In genomic region chr4:134246719-134247258, GRCm38 (mm10) we compare ENCODE assay signal across 9 mouse cellular contexts. TPM values are rescaled to one million over a fixed set of nuclear protein-coding genes. Genes with fewer than 3 reads are reported as not detected.
A peak's percentile ranks its signal among the peaks of the same experiment; 100 is the strongest.
DNase-seq lines count a peak whose midpoint lies in the region; ATAC-seq and TF ChIP-seq lines count a peak whose summit lies in the region.
"Had no signal": no experiment of that assay in that cellular context is flagged by ENCODE, and none has a peak within 500 bp of the region (broad histone marks: within the 10 kb centered on the region; RNA-seq: fewer than 3 reads in every experiment).

Gene Gm30191 (plus strand): TSS chr4:134246935.

- no peak for ATAC-seq in CD4-positive, CD25-positive, alpha-beta regulatory T cell, adult 4 months
- ATAC-seq in lung, embryonic 14.5 days (ENCODE audit: insufficient read depth): no peak
- ATAC-seq in kidney, embryonic 16.5 days (ENCODE audit: low FRiP score, low TSS enrichment): no peak
- no peak for ATAC-seq in neural tube, embryonic 14.5 days (ENCODE audit: low read depth)
- ATAC-seq in monocyte, adult 5-6 weeks (replicated peaks; ENCODE audit: insufficient number of reproducible peaks, low FRiP score, low TSS enrichment, poor library complexity, severe bottlenecking): no peak

- DNase-seq in CD4-positive, CD25-positive, alpha-beta regulatory T cell, adult 2 months (ENCODE audit: low read depth, low spot score): peak; percentile 15
- no peak for DNase-seq in lung, embryonic 14.5 days
- no peak for DNase-seq in lung, postnatal 25 days (ENCODE audit: low spot score)
- no peak for DNase-seq in thymus, adult 2 months

- H3K36me3 ChIP-seq in lung, embryonic 14.5 days (ENCODE audit: insufficient read depth): no peaks in the 10 kb centered on the region
- H3K36me3 ChIP-seq in kidney, embryonic 16.5 days (ENCODE audit: insufficient read depth, low read length): 0 out of 2 replicates have a peak, but pooled peaks cover 5% of the 10 kb centered on the region
- H3K36me3 ChIP-seq in neural tube, embryonic 14.5 days (ENCODE audit: control insufficient read depth, insufficient read depth, low read length): no peaks in the 10 kb centered on the region
- no peaks in the 10 kb centered on the region for H3K36me3 ChIP-seq in thymus, adult 2 months (ENCODE audit: control insufficient read depth, insufficient read depth, low read length)

- no peaks in the 10 kb centered on the region for H3K9me3 ChIP-seq in lung, embryonic 14.5 days (ENCODE audit: low read depth, low read length)
- H3K9me3 ChIP-seq in kidney, embryonic 16.5 days (ENCODE audit: low read length): no peaks in the 10 kb centered on the region
- H3K9me3 ChIP-seq in neural tube, embryonic 14.5 days (ENCODE audit: control insufficient read depth, low read length): no peaks in the 10 kb centered on the region

- H3K4me3 ChIP-seq in lung, embryonic 14.5 days (ENCODE audit: low read depth, low read length): peak within 1 kb of the TSS; percentile 84
- H3K4me3 ChIP-seq in kidney, embryonic 16.5 days (ENCODE audit: low read length): peak within 1 kb of the TSS; percentile 79
- peak within 1 kb of the TSS; percentile 78 for H3K4me3 ChIP-seq in neural tube, embryonic 14.5 days (ENCODE audit: low read depth, low read length)
- H3K4me3 ChIP-seq in thymus, adult 2 months (ENCODE audit: control insufficient read depth, insufficient read depth, low read length): no peak within 1 kb of the TSS

- H3K27ac ChIP-seq in lung, embryonic 14.5 days (ENCODE audit: low read depth): no peak within 1 kb of the TSS
- H3K27ac ChIP-seq in kidney, embryonic 16.5 days (ENCODE audit: low read length): no peak within 1 kb of the TSS
- H3K27ac ChIP-seq in neural tube, embryonic 14.5 days (ENCODE audit: low read depth, low read length): no peak within 1 kb of the TSS
- no peak within 1 kb of the TSS for H3K27ac ChIP-seq in thymus, adult 2 months (ENCODE audit: control insufficient read depth, insufficient read depth, low read length)

- H3K27me3 ChIP-seq in lung, embryonic 14.5 days (ENCODE audit: insufficient read depth, low read length): peaks cover 42% of the 10 kb centered on the region
- H3K27me3 ChIP-seq in kidney, embryonic 16.5 days (ENCODE audit: insufficient read depth, low read length): peaks cover 43% of the 10 kb centered on the region
- peaks cover 7% of the 10 kb centered on the region; the same call in 1 of the 2 replicates for H3K27me3 ChIP-seq in neural tube, embryonic 14.5 days (ENCODE audit: control insufficient read depth, insufficient read depth, low read length)
- H3K27me3 ChIP-seq in thymus, adult 2 months (ENCODE audit: control insufficient read depth, insufficient read depth, low read length): peaks cover 2% of the 10 kb centered on the region; the same call in 1 of the 2 replicates

- TF ChIP-seq CTCF in lung, embryonic 14.5 days (IDR thresholded peaks at IDR 0.05; ENCODE audit: low read depth): no peak
- no peak for TF ChIP-seq CTCF in thymus, adult 2 months (IDR thresholded peaks at IDR 0.05; ENCODE audit: borderline replicate concordance, control insufficient read depth, extremely low read depth, insufficient read depth, low read length, poor library complexity)

- 0 out of 2 replicates have a peak within 1 kb of the TSS, but pooled peaks have one; percentile 1 for H3K9ac ChIP-seq in lung, embryonic 14.5 days
- peak within 1 kb of the TSS; percentile 81 for H3K9ac ChIP-seq in kidney, embryonic 16.5 days (replicated peaks; ENCODE audit: low read length)
- no peak within 1 kb of the TSS; the same call in 1 of the 2 replicates for H3K9ac ChIP-seq in neural tube, embryonic 14.5 days (replicated peaks; ENCODE audit: low read depth, low read length)

- WGBS in lung, embryonic 14.5 days: 70% methylated on average over 7 of the region's 7 CpGs
- 79% methylated on average over 7 of the region's 7 CpGs for WGBS in kidney, embryonic 16.5 days
- 73% methylated on average over 7 of the region's 7 CpGs for WGBS in neural tube, embryonic 14.5 days
- 92% methylated on average over 7 of the region's 7 CpGs for WGBS in thymus, adult 2 months

- peak within 1 kb of the TSS; percentile 93 for H3K4me2 ChIP-seq in lung, embryonic 14.5 days
- H3K4me2 ChIP-seq in kidney, embryonic 16.5 days (replicated peaks; ENCODE audit: low read depth, low read length): peak within 1 kb of the TSS; percentile 95
- peak within 1 kb of the TSS; percentile 97 for H3K4me2 ChIP-seq in neural tube, embryonic 14.5 days (ENCODE audit: low read depth, low read length)

- peaks cover 14% of the 10 kb centered on the region for H3K4me1 ChIP-seq in lung, embryonic 14.5 days (ENCODE audit: insufficient read depth)
- peaks cover 42% of the 10 kb centered on the region for H3K4me1 ChIP-seq in kidney, embryonic 16.5 days (ENCODE audit: insufficient read depth, low read length)
- H3K4me1 ChIP-seq in neural tube, embryonic 14.5 days (ENCODE audit: control insufficient read depth, insufficient read depth, low read length): peaks cover 14% of the 10 kb centered on the region
- H3K4me1 ChIP-seq in thymus, adult 2 months (replicated peaks; ENCODE audit: control insufficient read depth, insufficient read depth, low read length): peaks cover 23% of the 10 kb centered on the region

- no peak for TF ChIP-seq POLR2A in thymus, adult 2 months (IDR thresholded peaks at IDR 0.05; ENCODE audit: control insufficient read depth, extremely low read depth, insufficient read depth, low read length, poor library complexity)

RNA-seq across cellular contexts. Expression of gene Gm30191, which starts in this region (rescaled TPM):
- not detected for polyA plus RNA-seq in CD4-positive, CD25-positive, alpha-beta regulatory T cell, adult 4 months (2017; shearing (Covaris generic))
- polyA plus RNA-seq in lung, embryonic 14.5 days (2014; fragmentation: Nextera tagmentation; extraction: Ambion mirVana): not detected in 2 replicates
- not detected in 2 replicates for polyA plus RNA-seq in kidney, embryonic 16.5 days (2015; fragmentation: Nextera tagmentation; extraction: Ambion mirVana)
- not detected in 2 replicates for polyA plus RNA-seq in neural tube, embryonic 14.5 days (2014; fragmentation: Nextera tagmentation; extraction: Ambion mirVana)
- not detected in 3 replicates for total RNA-seq in monocyte, adult 5-6 weeks (2017)
- not detected in 2 replicates for polyA plus RNA-seq in thymus, adult 2 months (2012; rRNA removed)
- polyA plus RNA-seq: large intestine, adult 2 months had no signal
